Mouse (Mus musculus) urinary bladder, postnatal 4 days (tissue): ENCODE results near the gene Gna14.

Source experiments
- DNase-seq, 2 experiments: peaks; one replicate each; pipeline ENCODE4 v3.0.0; 2021 to 2022; ENCODE audit warnings: low spot score in 2 of 2

The Gna14 gene

GRCm38 (mm10) chr19:16511081-16511420, 75.5 kb downstream of the Gna14 start:
- DNase-seq: no peak

- no peak for DNase-seq
Observed at GRCm38 (mm10) chr19:16514201-16514600, 78.6 kb downstream of the Gna14 start.

- no peak for DNase-seq
Observed at GRCm38 (mm10) chr19:16518569-16518968, 83.0 kb downstream of the Gna14 start.

- DNase-seq: no peak
Observed at GRCm38 (mm10) chr19:16520608-16521007, 85.0 kb downstream of the Gna14 start.

GRCm38 (mm10) chr19:16526302-16526880, 90.8 kb downstream of the Gna14 start:
- no peak for DNase-seq

GRCm38 (mm10) chr19:16527031-16527430, 91.5 kb downstream of the Gna14 start:
- no peak for DNase-seq

GRCm38 (mm10) chr19:16528225-16528828, 92.8 kb downstream of the Gna14 start:
- DNase-seq: no peak

- no peak for DNase-seq
Observed at GRCm38 (mm10) chr19:16529293-16529920, 93.8 kb downstream of the Gna14 start.

- DNase-seq: no peak
Observed at GRCm38 (mm10) chr19:16529999-16530398, 94.4 kb downstream of the Gna14 start.

- DNase-seq: no peak
Observed at GRCm38 (mm10) chr19:16534311-16534710, 98.7 kb downstream of the Gna14 start.

GRCm38 (mm10) chr19:16538416-16538815, 102.9 kb downstream of the Gna14 start:
- DNase-seq: no peak

- DNase-seq: no peak
Observed at GRCm38 (mm10) chr19:16543688-16544087, 108.1 kb downstream of the Gna14 start.

GRCm38 (mm10) chr19:16556988-16557387, 121.4 kb downstream of the Gna14 start:
- DNase-seq: no peak

GRCm38 (mm10) chr19:16557971-16558370, 122.4 kb downstream of the Gna14 start:
- DNase-seq: no peak

- no peak for DNase-seq
Observed at GRCm38 (mm10) chr19:16558570-16558969, 123.0 kb downstream of the Gna14 start.

GRCm38 (mm10) chr19:16559243-16559896, 123.8 kb downstream of the Gna14 start:
- no peak for DNase-seq

- no peak for DNase-seq
Observed at GRCm38 (mm10) chr19:16562676-16563075, 127.1 kb downstream of the Gna14 start.

- DNase-seq: no peak
Observed at GRCm38 (mm10) chr19:16576790-16577189, 141.2 kb downstream of the Gna14 start.

GRCm38 (mm10) chr19:16579656-16580260, 144.2 kb downstream of the Gna14 start:
- DNase-seq: no peak

- no peak for DNase-seq
Observed at GRCm38 (mm10) chr19:16580501-16580900, 144.9 kb downstream of the Gna14 start.

- no peak for DNase-seq
Observed at GRCm38 (mm10) chr19:16584546-16584945, 149.0 kb downstream of the Gna14 start.

GRCm38 (mm10) chr19:16585379-16585778, 149.8 kb downstream of the Gna14 start:
- DNase-seq: no peak
